In the genomic region with DNA sequence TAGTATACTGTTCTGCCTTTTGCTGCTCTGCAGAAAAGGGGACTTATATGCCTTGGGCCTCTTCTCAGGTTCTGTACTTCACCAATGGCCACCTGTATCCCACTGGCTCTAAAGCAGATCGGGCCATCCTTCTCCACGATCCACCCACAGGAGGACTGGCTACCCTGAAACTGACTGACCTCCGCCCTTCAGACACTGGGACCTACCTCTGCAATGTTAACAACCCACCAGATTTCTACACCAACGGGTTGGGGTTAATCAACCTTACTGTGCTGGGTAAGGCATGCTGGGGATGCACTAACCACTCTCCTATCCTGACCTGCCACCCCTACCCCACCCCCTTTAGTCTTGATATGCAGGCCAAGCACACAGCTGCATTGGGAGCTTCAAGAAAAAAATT, we compare ENCODE assay signal across 28 mouse cellular contexts. TPM values are rescaled to one million over a fixed set of nuclear protein-coding genes. Genes with fewer than 3 reads are reported as not detected.
DNase-seq lines count a peak whose midpoint lies in the region; ATAC-seq and TF ChIP-seq lines count a peak whose summit lies in the region.
"Had no signal": no experiment of that assay in that cellular context is flagged by ENCODE, and none has a peak within 500 bp of the region (broad histone marks: within the 10 kb centered on the region; RNA-seq: fewer than 3 reads in every experiment).

No protein-coding gene starts in this region.

- no peak for TF ChIP-seq EP300 in liver, postnatal 0 days (IDR thresholded peaks at IDR 0.05; ENCODE audit: low read depth)

- no peak overlapping the region for H3K4me3 ChIP-seq in heart, embryonic 16.5 days (ENCODE audit: low read length)
- H3K4me3 ChIP-seq in lung, embryonic 15.5 days, result no peak overlapping the region
- H3K4me3 ChIP-seq in brown adipose tissue, adult 24 weeks (ENCODE audit: insufficient read depth, low read depth, low read length), result no peak overlapping the region
- peak overlapping the region; percentile 38 for H3K4me3 ChIP-seq in stomach, embryonic 16.5 days (replicated peaks; ENCODE audit: low read length)
- H3K4me3 ChIP-seq in liver, postnatal 0 days (ENCODE audit: low read depth, low read length), result no peak overlapping the region
- H3K4me3 ChIP-seq: forebrain, embryonic 10.5 days; hindbrain, embryonic 10.5 days; intestine, embryonic 15.5 days; limb, embryonic 15.5 days; midbrain, embryonic 15.5 days; myocyte; neural tube, embryonic 13.5 days had no signal

- H3K4me1 ChIP-seq in heart, embryonic 16.5 days (ENCODE audit: control insufficient read depth, insufficient read depth, low read length), result peaks cover 19% of the 10 kb centered on the region
- peaks cover 21% of the 10 kb centered on the region for H3K4me1 ChIP-seq in lung, embryonic 15.5 days
- H3K4me1 ChIP-seq in brown adipose tissue, adult 24 weeks (ENCODE audit: control insufficient read depth, insufficient read depth, insufficient read length, low read length), result peaks cover 52% of the 10 kb centered on the region
- peaks cover 3% of the 10 kb centered on the region; the same call in 1 of the 2 replicates for H3K4me1 ChIP-seq in stomach, embryonic 16.5 days (ENCODE audit: control insufficient read depth, insufficient read depth, low read length)
- H3K4me1 ChIP-seq in liver, postnatal 0 days (ENCODE audit: insufficient read depth), result no peaks in the 10 kb centered on the region; the same call in 1 of the 2 replicates

- no peaks in the 10 kb centered on the region for H3K9me3 ChIP-seq in heart, embryonic 16.5 days (replicated peaks; ENCODE audit: control insufficient read depth, low read length)
- H3K9me3 ChIP-seq in lung, embryonic 15.5 days, result no peaks in the 10 kb centered on the region
- no peaks in the 10 kb centered on the region for H3K9me3 ChIP-seq in stomach, embryonic 16.5 days (replicated peaks; ENCODE audit: control insufficient read depth, low read length)
- no peaks in the 10 kb centered on the region for H3K9me3 ChIP-seq in liver, postnatal 0 days (ENCODE audit: low read length)
- H3K9me3 ChIP-seq: forebrain, embryonic 10.5 days; hindbrain, embryonic 10.5 days; intestine, embryonic 15.5 days; limb, embryonic 15.5 days; midbrain, embryonic 15.5 days; neural tube, embryonic 13.5 days had no signal

- peaks cover 2% of the 10 kb centered on the region for H3K27me3 ChIP-seq in heart, embryonic 16.5 days (ENCODE audit: control insufficient read depth, insufficient read depth, low read length)
- peaks cover 2% of the 10 kb centered on the region; the same call in 1 of the 2 replicates for H3K27me3 ChIP-seq in lung, embryonic 15.5 days
- H3K27me3 ChIP-seq in stomach, embryonic 16.5 days (ENCODE audit: control insufficient read depth, insufficient read depth, low read length), result peaks cover under 1% of the 10 kb centered on the region; the same call in 1 of the 2 replicates
- H3K27me3 ChIP-seq in liver, postnatal 0 days (ENCODE audit: insufficient read depth, low read length), result peaks cover 2% of the 10 kb centered on the region; the same call in 1 of the 2 replicates
- H3K27me3 ChIP-seq: Patski had no signal

- 0 out of 2 replicates have a peak, but pooled peaks cover 2% of the 10 kb centered on the region for H3K36me3 ChIP-seq in heart, embryonic 16.5 days (ENCODE audit: control insufficient read depth, insufficient read depth)
- H3K36me3 ChIP-seq in lung, embryonic 15.5 days, result 0 out of 2 replicates have a peak, but pooled peaks cover 3% of the 10 kb centered on the region
- no peaks in the 10 kb centered on the region for H3K36me3 ChIP-seq in stomach, embryonic 16.5 days (ENCODE audit: control insufficient read depth, insufficient read depth, low read length)
- no peaks in the 10 kb centered on the region for H3K36me3 ChIP-seq in liver, postnatal 0 days (replicated peaks; ENCODE audit: insufficient read depth, low read length)
- H3K36me3 ChIP-seq: forebrain, embryonic 10.5 days; hindbrain, embryonic 10.5 days; intestine, embryonic 15.5 days; limb, embryonic 15.5 days; midbrain, embryonic 15.5 days; neural tube, embryonic 13.5 days had no signal

- no peak overlapping the region for H3K9ac ChIP-seq in heart, embryonic 16.5 days (ENCODE audit: low read length)
- no peak overlapping the region for H3K9ac ChIP-seq in lung, embryonic 15.5 days
- H3K9ac ChIP-seq in stomach, embryonic 16.5 days (ENCODE audit: low read length), result peak overlapping the region; percentile 62
- no peak overlapping the region for H3K9ac ChIP-seq in liver, postnatal 0 days (replicated peaks)
- H3K9ac ChIP-seq: intestine, embryonic 15.5 days; limb, embryonic 15.5 days; liver, embryonic 14.5 days; midbrain, embryonic 15.5 days; neural tube, embryonic 13.5 days had no signal

- H3K4me2 ChIP-seq in heart, embryonic 16.5 days (ENCODE audit: low read depth, low read length), result no peak overlapping the region
- 0 out of 2 replicates have a peak overlapping the region, but pooled peaks have one; percentile 30 for H3K4me2 ChIP-seq in lung, embryonic 15.5 days
- H3K4me2 ChIP-seq in stomach, embryonic 16.5 days (ENCODE audit: low read depth, low read length), result peak overlapping the region; percentile 45
- H3K4me2 ChIP-seq in liver, postnatal 0 days (ENCODE audit: low read depth, low read length), result no peak overlapping the region
- H3K4me2 ChIP-seq: intestine, embryonic 15.5 days; limb, embryonic 15.5 days; midbrain, embryonic 15.5 days; neural tube, embryonic 13.5 days had no signal

- TF ChIP-seq CTCF in liver, postnatal 0 days (IDR thresholded peaks at IDR 0.05; ENCODE audit: low read depth), result no peak

- no peak for ATAC-seq in heart, embryonic 16.5 days (replicated peaks; ENCODE audit: extremely low read depth, insufficient read depth, low FRiP score)
- no peak for ATAC-seq in lung, embryonic 15.5 days (ENCODE audit: borderline replicate concordance, extremely low read depth, low FRiP score, low TSS enrichment)
- ATAC-seq in stomach, embryonic 16.5 days (ENCODE audit: insufficient read depth, low FRiP score), result no peak
- ATAC-seq in liver, postnatal 0 days, result no peak
- ATAC-seq: forebrain, embryonic 16.5 days; hindbrain, embryonic 16.5 days; intestine, embryonic 15.5 days; midbrain, embryonic 15.5 days; Patski had no signal

- WGBS in heart, embryonic 16.5 days, result 86% methylated on average over 4 of the region's 4 CpGs
- 86% methylated on average over 4 of the region's 4 CpGs for WGBS in lung, embryonic 15.5 days
- 90% methylated on average over 4 of the region's 4 CpGs for WGBS in stomach, embryonic 16.5 days
- WGBS in liver, postnatal 0 days (ENCODE audit: insufficient replicate concordance), result 81% methylated on average over 4 of the region's 4 CpGs

- peak overlapping the region; percentile 52; the same call in 1 of the 2 replicates for H3K27ac ChIP-seq in heart, embryonic 16.5 days (ENCODE audit: low read length)
- H3K27ac ChIP-seq in lung, embryonic 15.5 days, result peak overlapping the region; percentile 58
- peak overlapping the region; percentile 88 for H3K27ac ChIP-seq in brown adipose tissue, adult 24 weeks (replicated peaks; ENCODE audit: low read depth, low read length)
- peak overlapping the region; percentile 76; the same call in 1 of the 2 replicates for H3K27ac ChIP-seq in stomach, embryonic 16.5 days (ENCODE audit: low read length)
- no peak overlapping the region for H3K27ac ChIP-seq in liver, postnatal 0 days (ENCODE audit: low read depth)
- H3K27ac ChIP-seq: forebrain, embryonic 10.5 days; hindbrain, embryonic 10.5 days; intestine, embryonic 15.5 days; limb, embryonic 15.5 days; liver, embryonic 14.5 days; macrophage; midbrain, embryonic 15.5 days; neural tube, embryonic 13.5 days had no signal

- DNase-seq in heart, adult 8-10 months (ENCODE audit: low spot score), result no peak
- no peak for DNase-seq in lung, postnatal 25 days (ENCODE audit: low spot score)
- no peak for DNase-seq in liver, postnatal 0 days
- DNase-seq: adrenal gland, postnatal 36 days; cerebellum, adult 11 months; cerebellum, postnatal 10 days; kidney, adult 9 months; kidney, postnatal 14 days; layer of hippocampus, postnatal 36 days; left cerebral cortex, postnatal 4 days; retina, postnatal 1 day had no signal

RNA-seq across cellular contexts. Expression of a gene that starts 1.2 kb away (rescaled TPM):
- polyA plus RNA-seq in heart, embryonic 16.5 days (2015; fragmentation: Nextera tagmentation; extraction: Ambion mirVana), result 2.1 and 5.3 TPM in 2 replicates
- total RNA-seq in heart, adult 8-10 months (2022), result 1 to 10 TPM; 1.9 to 5.2 (median 3.7) TPM
- polyA plus RNA-seq in lung, embryonic 15.5 days (2015; fragmentation: Nextera tagmentation; extraction: Ambion mirVana), result 26.5 and 33.3 TPM in 2 replicates
- polyA plus RNA-seq in brown adipose tissue, adult 24 weeks (2012; ENCODE audit: insufficient read depth, insufficient read length, missing spikeins), result 2.1 and 5.7 TPM in 2 replicates
- polyA plus RNA-seq in stomach, embryonic 16.5 days (2015; fragmentation: Nextera tagmentation; extraction: Ambion mirVana), result 96.0 and 120 TPM in 2 replicates
- 0.88 and 1.3 TPM in 2 replicates for polyA plus RNA-seq in liver, postnatal 0 days (2015; fragmentation: Nextera tagmentation; extraction: Ambion mirVana)
- polyA plus RNA-seq: embryonic facial prominence, embryonic 11.5 days; macrophage; myocyte had no signal

RNA-seq across cellular contexts. Expression of a gene that starts 12.3 kb away (rescaled TPM):
- 92.1 and 101 TPM in 2 replicates for polyA plus RNA-seq in heart, embryonic 16.5 days (2015; fragmentation: Nextera tagmentation; extraction: Ambion mirVana)
- 10 to 100 TPM; 53.1 to 62.0 (median 57.0) TPM for total RNA-seq in heart, adult 8-10 months (2022)
- polyA plus RNA-seq in lung, embryonic 15.5 days (2015; fragmentation: Nextera tagmentation; extraction: Ambion mirVana), result 167 and 178 TPM in 2 replicates
- 15.0 and 29.4 TPM in 2 replicates for polyA plus RNA-seq in brown adipose tissue, adult 24 weeks (2012; ENCODE audit: insufficient read depth, insufficient read length, missing spikeins)
- polyA plus RNA-seq in stomach, embryonic 16.5 days (2015; fragmentation: Nextera tagmentation; extraction: Ambion mirVana), result 58.2 and 58.6 TPM in 2 replicates
- polyA plus RNA-seq in liver, postnatal 0 days (2015; fragmentation: Nextera tagmentation; extraction: Ambion mirVana), result 16.2 and 18.2 TPM in 2 replicates

RNA-seq across cellular contexts. Expression of a gene that starts 12.5 kb away (rescaled TPM):
- 3.4 and 4.3 TPM in 2 replicates for polyA plus RNA-seq in heart, embryonic 16.5 days (2015; fragmentation: Nextera tagmentation; extraction: Ambion mirVana)
- total RNA-seq in heart, adult 8-10 months (2022), result 10 to 100 TPM in 2 of 4 experiments, 1 to 10 TPM in 2; 4.8 to 11.7 (median 8.5) TPM
- polyA plus RNA-seq in lung, embryonic 15.5 days (2015; fragmentation: Nextera tagmentation; extraction: Ambion mirVana), result 7.0 and 8.1 TPM in 2 replicates
- 4.5 TPM in 1 of 2 replicates, not detected in the other for polyA plus RNA-seq in brown adipose tissue, adult 24 weeks (2012; ENCODE audit: insufficient read depth, insufficient read length, missing spikeins)
- 4.4 and 4.5 TPM in 2 replicates for polyA plus RNA-seq in stomach, embryonic 16.5 days (2015; fragmentation: Nextera tagmentation; extraction: Ambion mirVana)
- 7.4 and 9.3 TPM in 2 replicates for polyA plus RNA-seq in liver, postnatal 0 days (2015; fragmentation: Nextera tagmentation; extraction: Ambion mirVana)

RNA-seq across cellular contexts. Expression of a gene that starts 15.3 kb away (rescaled TPM):
- 9.2 and 10.9 TPM in 2 replicates for polyA plus RNA-seq in heart, embryonic 16.5 days (2015; fragmentation: Nextera tagmentation; extraction: Ambion mirVana)
- total RNA-seq in heart, adult 8-10 months (2022), result 10 to 100 TPM in 1 of 4 experiments, 1 to 10 TPM in 3; 8.4 to 10.0 (median 9.1) TPM
- polyA plus RNA-seq in lung, embryonic 15.5 days (2015; fragmentation: Nextera tagmentation; extraction: Ambion mirVana), result 11.6 and 13.0 TPM in 2 replicates
- 11.7 and 12.1 TPM in 2 replicates for polyA plus RNA-seq in brown adipose tissue, adult 24 weeks (2012; ENCODE audit: insufficient read depth, insufficient read length, missing spikeins)
- polyA plus RNA-seq in stomach, embryonic 16.5 days (2015; fragmentation: Nextera tagmentation; extraction: Ambion mirVana), result 11.9 and 13.3 TPM in 2 replicates
- polyA plus RNA-seq in liver, postnatal 0 days (2015; fragmentation: Nextera tagmentation; extraction: Ambion mirVana), result 5.1 and 5.2 TPM in 2 replicates

RNA-seq across cellular contexts. Expression of a gene that starts 51.1 kb away (rescaled TPM):
- 11.1 and 11.4 TPM in 2 replicates for polyA plus RNA-seq in heart, embryonic 16.5 days (2015; fragmentation: Nextera tagmentation; extraction: Ambion mirVana)
- 1 to 10 TPM; 3.5 to 7.7 (median 5.4) TPM for total RNA-seq in heart, adult 8-10 months (2022)
- 26.1 and 26.9 TPM in 2 replicates for polyA plus RNA-seq in lung, embryonic 15.5 days (2015; fragmentation: Nextera tagmentation; extraction: Ambion mirVana)
- 3.8 and 10.4 TPM in 2 replicates for polyA plus RNA-seq in brown adipose tissue, adult 24 weeks (2012; ENCODE audit: insufficient read depth, insufficient read length, missing spikeins)
- 15.3 and 16.1 TPM in 2 replicates for polyA plus RNA-seq in stomach, embryonic 16.5 days (2015; fragmentation: Nextera tagmentation; extraction: Ambion mirVana)
- 3.0 and 3.3 TPM in 2 replicates for polyA plus RNA-seq in liver, postnatal 0 days (2015; fragmentation: Nextera tagmentation; extraction: Ambion mirVana)

Comparison
In these comparisons a context has a peak if more than half of its experiments do, and no peak if none do; other contexts are left out.
1. H3K4me2 ChIP-seq: peak in lung, embryonic 15.5 days (single experiment) and stomach, embryonic 16.5 days (single experiment); none in heart, embryonic 16.5 days (single experiment) and liver, postnatal 0 days (single experiment).